Mouse (Mus musculus): Measurements from ENCODE around the gene Gpr162.

Gene Gpr162

GRCm38 (mm10) chr6:124863658-124864298 is at the start of gene Gpr162:
Gpr162 (minus strand) TSS chr6:124863983.
- Histone ChIP-seq H3K9me3 (ENCODE audit: low read length) (no peaks in the 10 kb centered on the region), H3K27me3 (ENCODE audit: insufficient read depth, low read length) (peaks cover 77% of the 10 kb centered on the region), H3K4me1 (replicated peaks; ENCODE audit: low read depth, low read length) (peaks cover 62% of the 10 kb centered on the region), H3K36me3 (ENCODE audit: insufficient read depth, low read length) (no peaks in the 10 kb centered on the region), H3K4me3 (replicated peaks; ENCODE audit: low read length) (peak within 1 kb of the TSS; percentile 81)
- TF ChIP-seq NANOG (IDR thresholded peaks at IDR 0.05; ENCODE audit: borderline replicate concordance, low read length): no peak
- no peak for TF ChIP-seq CTCF (conservative IDR thresholded peaks at IDR 0.05; ENCODE audit: low read length)
- TF ChIP-seq POU5F1 (IDR thresholded peaks at IDR 0.05; ENCODE audit: borderline replicate concordance, low read length): no peak

GRCm38 (mm10) chr6:124913214-124913613 is 49.4 kb upstream of the Gpr162 start:
- Histone ChIP-seq H3K4me1 (replicated peaks; ENCODE audit: low read depth, low read length) (peaks cover 88% of the 10 kb centered on the region), H3K36me3 (ENCODE audit: insufficient read depth, low read length) (peaks cover 36% of the 10 kb centered on the region), H3K4me3 (replicated peaks; ENCODE audit: low read length) (peak overlapping the region; percentile 45; the same call in 1 of the 2 replicates), H3K9me3 (ENCODE audit: low read length) (no peaks in the 10 kb centered on the region), H3K27me3 (ENCODE audit: insufficient read depth, low read length) (peaks cover 16% of the 10 kb centered on the region)
- TF ChIP-seq POU5F1 (IDR thresholded peaks at IDR 0.05; ENCODE audit: borderline replicate concordance, low read length) (no peak), NANOG (IDR thresholded peaks at IDR 0.05; ENCODE audit: borderline replicate concordance, low read length) (no peak), CTCF (conservative IDR thresholded peaks at IDR 0.05; ENCODE audit: low read length) (no peak)

GRCm38 (mm10) chr6:124911533-124912218 is 47.9 kb upstream of the Gpr162 start, which contains the start of gene Lag3:
Lag3 (minus strand) TSS chr6:124911705.
- Histone ChIP-seq H3K27me3 (ENCODE audit: insufficient read depth, low read length) (peaks cover 16% of the 10 kb centered on the region), H3K36me3 (ENCODE audit: insufficient read depth, low read length) (peaks cover 36% of the 10 kb centered on the region), H3K4me1 (replicated peaks; ENCODE audit: low read depth, low read length) (peaks cover 94% of the 10 kb centered on the region), H3K9me3 (ENCODE audit: low read length) (no peaks in the 10 kb centered on the region), H3K4me3 (replicated peaks; ENCODE audit: low read length) (peak within 1 kb of the TSS; percentile 73)
- TF ChIP-seq POU5F1 (IDR thresholded peaks at IDR 0.05; ENCODE audit: borderline replicate concordance, low read length) (no peak), CTCF (conservative IDR thresholded peaks at IDR 0.05; ENCODE audit: low read length) (no peak), NANOG (IDR thresholded peaks at IDR 0.05; ENCODE audit: borderline replicate concordance, low read length) (no peak)

DNA sequence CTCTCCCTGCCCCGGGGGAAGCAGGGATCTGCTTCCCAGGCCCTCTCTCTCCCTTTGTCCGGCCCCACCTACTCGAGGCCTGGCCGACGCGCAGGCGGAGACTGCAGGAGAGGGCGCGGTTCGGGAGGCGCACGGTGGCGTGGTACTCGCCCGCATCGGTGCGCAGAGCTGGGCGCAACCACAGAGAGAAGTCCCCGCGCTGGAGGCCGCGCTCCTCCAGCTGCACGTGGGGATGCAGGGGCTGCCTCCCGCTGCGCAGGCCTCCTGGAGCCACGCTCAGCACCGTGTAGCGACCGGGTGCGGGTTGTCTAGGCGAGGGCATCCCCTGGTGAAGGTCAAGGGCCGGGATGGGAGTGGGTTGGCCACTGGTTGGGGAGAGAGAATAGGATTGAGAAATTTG is 46.2 kb upstream of the Gpr162 start:
- Histone ChIP-seq H3K4me1 (replicated peaks; ENCODE audit: low read depth, low read length) (peaks cover 94% of the 10 kb centered on the region), H3K9me3 (ENCODE audit: low read length) (no peaks in the 10 kb centered on the region), H3K27me3 (ENCODE audit: insufficient read depth, low read length) (peaks cover 16% of the 10 kb centered on the region), H3K4me3 (replicated peaks; ENCODE audit: low read length) (peak overlapping the region; percentile 73), H3K36me3 (ENCODE audit: insufficient read depth, low read length) (peaks cover 27% of the 10 kb centered on the region)
- no peak for TF ChIP-seq CTCF (conservative IDR thresholded peaks at IDR 0.05; ENCODE audit: low read length)

- TF ChIP-seq POU5F1 (IDR thresholded peaks at IDR 0.05; ENCODE audit: borderline replicate concordance, low read length) (no peak), CTCF (conservative IDR thresholded peaks at IDR 0.05; ENCODE audit: low read length) (no peak), NANOG (IDR thresholded peaks at IDR 0.05; ENCODE audit: borderline replicate concordance, low read length) (no peak)
- H3K4me1 ChIP-seq (replicated peaks; ENCODE audit: low read depth, low read length): peaks cover 85% of the 10 kb centered on the region
- peaks cover 5% of the 10 kb centered on the region for H3K36me3 ChIP-seq (ENCODE audit: insufficient read depth, low read length)
- H3K27me3 ChIP-seq (ENCODE audit: insufficient read depth, low read length): peaks cover 16% of the 10 kb centered on the region
- H3K4me3 ChIP-seq (replicated peaks; ENCODE audit: low read length): no peak overlapping the region
- no peaks in the 10 kb centered on the region for H3K9me3 ChIP-seq (ENCODE audit: low read length)
Measured at GRCm38 (mm10) chr6:124907767-124908166, 44.0 kb upstream of the Gpr162 start.

GRCm38 (mm10) chr6:124904991-124905860 is 41.4 kb upstream of the Gpr162 start:
- Histone ChIP-seq H3K27me3 (ENCODE audit: insufficient read depth, low read length) (peaks cover 9% of the 10 kb centered on the region; the same call in 1 of the 2 replicates), H3K4me3 (replicated peaks; ENCODE audit: low read length) (peak overlapping the region; percentile 76), H3K36me3 (ENCODE audit: insufficient read depth, low read length) (no peaks in the 10 kb centered on the region), H3K4me1 (replicated peaks; ENCODE audit: low read depth, low read length) (peaks cover 85% of the 10 kb centered on the region), H3K9me3 (ENCODE audit: low read length) (no peaks in the 10 kb centered on the region)
- TF ChIP-seq NANOG (IDR thresholded peaks at IDR 0.05; ENCODE audit: borderline replicate concordance, low read length) (no peak), CTCF (conservative IDR thresholded peaks at IDR 0.05; ENCODE audit: low read length) (no peak), POU5F1 (IDR thresholded peaks at IDR 0.05; ENCODE audit: borderline replicate concordance, low read length) (no peak)

GRCm38 (mm10) chr6:124904161-124904981 is 40.6 kb upstream of the Gpr162 start:
- Histone ChIP-seq H3K4me1 (replicated peaks; ENCODE audit: low read depth, low read length) (peaks cover 85% of the 10 kb centered on the region), H3K27me3 (ENCODE audit: insufficient read depth, low read length) (peaks cover 5% of the 10 kb centered on the region; the same call in 1 of the 2 replicates), H3K36me3 (ENCODE audit: insufficient read depth, low read length) (no peaks in the 10 kb centered on the region), H3K9me3 (ENCODE audit: low read length) (no peaks in the 10 kb centered on the region), H3K4me3 (replicated peaks; ENCODE audit: low read length) (peak overlapping the region; percentile 79)
- TF ChIP-seq NANOG (IDR thresholded peaks at IDR 0.05; ENCODE audit: borderline replicate concordance, low read length) (no peak), POU5F1 (IDR thresholded peaks at IDR 0.05; ENCODE audit: borderline replicate concordance, low read length) (no peak), CTCF (conservative IDR thresholded peaks at IDR 0.05; ENCODE audit: low read length) (peak; percentile 15; the same call in 1 of the 2 replicates)

Data from E14TG2a.4 (cell line).